Mouse (Mus musculus) splenic B cell, adult 2 months (primary cell): ENCODE data around the gene Dpep2nb.
"Not testable (repeated sequence)": the region's sequence is repeated elsewhere in the genome, so short reads cannot be mapped to it uniquely, and the experiment has no call there.

Source experiments
- DNase-seq: peaks from one replicate; pipeline ENCODE4 v3.0.0-alpha.2; 2011; ENCODE audit warnings: low read depth, low spot score
- H3K27me3 ChIP-seq: 2 replicates; pipeline ENCODE4 v1.6.1; 2012; ENCODE audit warnings: mild to moderate bottlenecking, low read length, moderate library complexity, mixed read lengths; ENCODE audit not compliant: control insufficient read depth, poor library complexity, insufficient read depth, severe bottlenecking
- H3K36me3 ChIP-seq: 2 replicates; pipeline ENCODE4 v1.6.1; 2012; ENCODE audit warnings: mild to moderate bottlenecking, low read length, moderate library complexity, mixed read lengths; ENCODE audit not compliant: control insufficient read depth, poor library complexity, insufficient read depth, severe bottlenecking

Dpep2nb gene

GRCm38 (mm10) chr8:105991546-105991945, 14.2 kb downstream of the Dpep2nb start:
- no peak for DNase-seq
- no peaks in the 10 kb centered on the region for H3K27me3 ChIP-seq
- no peaks in the 10 kb centered on the region for H3K36me3 ChIP-seq

- DNase-seq = peak; percentile 93
- no peaks in the 10 kb centered on the region for H3K27me3 ChIP-seq
- no peaks in the 10 kb centered on the region for H3K36me3 ChIP-seq
Observed at GRCm38 (mm10) chr8:105990856-105991387, 14.9 kb downstream of the Dpep2nb start, which contains the start of gene Dus2. Gene Dus2, plus strand, starts transcription at chr8:105991337.

GRCm38 (mm10) chr8:105988546-105988945, 17.2 kb downstream of the Dpep2nb start:
- H3K36me3 ChIP-seq = no peaks in the 10 kb centered on the region
- H3K27me3 ChIP-seq = no peaks in the 10 kb centered on the region
- DNase-seq = no peak

GRCm38 (mm10) chr8:105983406-105983805, 22.4 kb downstream of the Dpep2nb start:
- H3K36me3 ChIP-seq, H3K27me3 ChIP-seq, DNase-seq: not testable (repeated sequence)

- Histone ChIP-seq H3K27me3 (no peaks in the 10 kb centered on the region), H3K36me3 (no peaks in the 10 kb centered on the region)
- DNase-seq = no peak
Observed at GRCm38 (mm10) chr8:105981146-105981545, 24.6 kb downstream of the Dpep2nb start.

- Histone ChIP-seq H3K27me3 (no peaks in the 10 kb centered on the region), H3K36me3 (no peaks in the 10 kb centered on the region)
- DNase-seq = no peak
Observed at GRCm38 (mm10) chr8:105979325-105979724, 26.4 kb downstream of the Dpep2nb start, which contains the start of gene Dpep3. Gene Dpep3, minus strand, starts transcription at chr8:105979429.

GRCm38 (mm10) chr8:105975363-105975762, 30.4 kb downstream of the Dpep2nb start:
- DNase-seq = no peak
- H3K27me3 ChIP-seq = no peaks in the 10 kb centered on the region
- H3K36me3 ChIP-seq = no peaks in the 10 kb centered on the region

- Histone ChIP-seq H3K36me3 (no peaks in the 10 kb centered on the region), H3K27me3 (no peaks in the 10 kb centered on the region)
- DNase-seq = no peak
Observed at GRCm38 (mm10) chr8:105971019-105971720, 34.6 kb downstream of the Dpep2nb start.

- H3K36me3 ChIP-seq = no peaks in the 10 kb centered on the region
- no peak for DNase-seq
- no peaks in the 10 kb centered on the region for H3K27me3 ChIP-seq
Observed at GRCm38 (mm10) chr8:105969367-105969766, 36.4 kb downstream of the Dpep2nb start.

- no peak for DNase-seq
- Histone ChIP-seq H3K27me3 (no peaks in the 10 kb centered on the region), H3K36me3 (no peaks in the 10 kb centered on the region)
Observed at GRCm38 (mm10) chr8:105966692-105967311, 39.0 kb downstream of the Dpep2nb start.

GRCm38 (mm10) chr8:105965905-105966341, 39.9 kb downstream of the Dpep2nb start, which contains the start of gene Slc12a4:
Gene Slc12a4, minus strand, starts transcription at chr8:105966097.
- Histone ChIP-seq H3K36me3 (no peaks in the 10 kb centered on the region), H3K27me3 (no peaks in the 10 kb centered on the region)
- peak; percentile 75 for DNase-seq

GRCm38 (mm10) chr8:105965266-105965904, 40.4 kb downstream of the Dpep2nb start:
- no peaks in the 10 kb centered on the region for H3K27me3 ChIP-seq
- no peaks in the 10 kb centered on the region for H3K36me3 ChIP-seq
- DNase-seq = peak; percentile 33

- DNase-seq = no peak
- H3K36me3 ChIP-seq = no peaks in the 10 kb centered on the region
- no peaks in the 10 kb centered on the region for H3K27me3 ChIP-seq
Observed at GRCm38 (mm10) chr8:105964506-105965265, 41.1 kb downstream of the Dpep2nb start.

GRCm38 (mm10) chr8:105961536-105961935, 44.2 kb downstream of the Dpep2nb start:
- Histone ChIP-seq H3K36me3 (no peaks in the 10 kb centered on the region), H3K27me3 (no peaks in the 10 kb centered on the region)
- no peak for DNase-seq
